ENCODE assay signal across 8 mouse cellular contexts in the genomic region with DNA sequence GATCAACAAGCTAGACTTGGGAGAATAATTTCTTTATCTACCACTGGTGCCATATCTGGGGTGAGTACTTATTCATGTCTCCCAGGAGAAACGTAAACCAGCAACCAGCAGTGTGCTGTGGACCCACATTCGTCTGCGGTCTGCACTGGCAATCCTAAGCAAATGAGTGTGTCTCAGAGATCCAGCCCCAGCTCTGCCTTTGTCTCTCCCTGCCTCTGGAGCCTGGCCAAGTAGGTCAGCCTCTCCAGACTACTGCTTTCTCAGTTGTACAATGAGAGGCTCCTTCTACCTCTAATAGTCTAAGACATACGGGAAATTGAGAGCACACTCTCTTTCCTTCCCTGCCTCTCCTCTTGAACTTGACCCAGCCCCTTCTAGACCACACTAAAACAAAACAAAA.
DNase-seq lines count a peak whose midpoint lies in the region; ATAC-seq lines count a peak whose summit lies in the region.

No protein-coding gene starts in this region.

- no peak overlapping the region for H3K4me3 ChIP-seq in forebrain, embryonic 15.5 days
- no peak overlapping the region for H3K4me3 ChIP-seq in forebrain, embryonic 10.5 days
- H3K4me3 ChIP-seq in hindbrain, embryonic 16.5 days (ENCODE audit: low read length), result no peak overlapping the region

- 0 out of 2 replicates have a peak, but pooled peaks have one; percentile 63 for ATAC-seq in forebrain, embryonic 15.5 days (replicated peaks)
- peak; percentile 87 for ATAC-seq in hindbrain, embryonic 16.5 days

- WGBS in forebrain, embryonic 15.5 days, result 31% methylated on average over 4 of the region's 4 CpGs
- 92% methylated on average over 4 of the region's 4 CpGs for WGBS in forebrain, embryonic 10.5 days
- WGBS in hindbrain, embryonic 16.5 days, result 43% methylated on average over 4 of the region's 4 CpGs

- H3K27me3 ChIP-seq in forebrain, embryonic 15.5 days, result no peaks in the 10 kb centered on the region
- no peaks in the 10 kb centered on the region for H3K27me3 ChIP-seq in forebrain, embryonic 10.5 days (ENCODE audit: poor library complexity, severe bottlenecking)
- no peaks in the 10 kb centered on the region for H3K27me3 ChIP-seq in hindbrain, embryonic 16.5 days (replicated peaks; ENCODE audit: control insufficient read depth, insufficient read depth, low read length)

- H3K4me1 ChIP-seq in forebrain, embryonic 15.5 days, result peaks cover 13% of the 10 kb centered on the region
- H3K4me1 ChIP-seq in forebrain, embryonic 10.5 days, result no peaks in the 10 kb centered on the region
- peaks cover 7% of the 10 kb centered on the region for H3K4me1 ChIP-seq in hindbrain, embryonic 16.5 days (ENCODE audit: control insufficient read depth, insufficient read depth, low read depth, low read length)

- no peak overlapping the region for H3K27ac ChIP-seq in forebrain, embryonic 15.5 days (replicated peaks)
- H3K27ac ChIP-seq in forebrain, embryonic 10.5 days, result no peak overlapping the region
- peak overlapping the region; percentile 10; the same call in 1 of the 2 replicates for H3K27ac ChIP-seq in hindbrain, embryonic 16.5 days (ENCODE audit: low read depth, low read length)

- H3K9me3 ChIP-seq in forebrain, embryonic 15.5 days, result no peaks in the 10 kb centered on the region
- no peaks in the 10 kb centered on the region for H3K9me3 ChIP-seq in forebrain, embryonic 10.5 days
- no peaks in the 10 kb centered on the region for H3K9me3 ChIP-seq in hindbrain, embryonic 16.5 days (ENCODE audit: control insufficient read depth, low read length)

- H3K36me3 ChIP-seq in forebrain, embryonic 15.5 days, result no peaks in the 10 kb centered on the region
- no peaks in the 10 kb centered on the region for H3K36me3 ChIP-seq in forebrain, embryonic 10.5 days (replicated peaks)
- no peaks in the 10 kb centered on the region for H3K36me3 ChIP-seq in hindbrain, embryonic 16.5 days (ENCODE audit: control insufficient read depth, insufficient read depth, low read length)

- H3K9ac ChIP-seq in forebrain, embryonic 15.5 days (replicated peaks), result no peak overlapping the region
- no peak overlapping the region for H3K9ac ChIP-seq in hindbrain, embryonic 16.5 days (ENCODE audit: low read depth, low read length)

- H3K4me2 ChIP-seq in forebrain, embryonic 15.5 days (replicated peaks), result no peak overlapping the region
- H3K4me2 ChIP-seq in hindbrain, embryonic 16.5 days (ENCODE audit: low read length), result no peak overlapping the region

- no peak for DNase-seq in forebrain, embryonic 10.5 days (ENCODE audit: extremely low spot score, low spot score)
- peak; percentile 8 for DNase-seq in ovary, postnatal 10 days (ENCODE audit: low spot score)
- DNase-seq in ovary, adult 18-20 months (ENCODE audit: low spot score), result no peak
- DNase-seq in ovary, postnatal 14 days (ENCODE audit: low spot score), result peak; percentile 4
- no peak for DNase-seq in urinary bladder, postnatal 25 days (ENCODE audit: low spot score)
- DNase-seq in urinary bladder, postnatal 10 days (ENCODE audit: low spot score), result no peak

Comparison
In these comparisons a context has a peak if more than half of its experiments do, and no peak if none do; other contexts are left out.
1. DNase-seq: peak in ovary, postnatal 10 days (single experiment) and ovary, postnatal 14 days (single experiment); none in forebrain, embryonic 10.5 days (single experiment), ovary, adult 18-20 months (single experiment), urinary bladder, postnatal 25 days (single experiment) and urinary bladder, postnatal 10 days (single experiment).